Mouse (Mus musculus): ENCODE measurements at regions not wholly inside any gene's neighbourhood (a gene's known extent, or its start where the extent isn't known, plus 50 kb on each side); places are given as distances from the start of the nearest gene placed in this dataset.

DNA sequence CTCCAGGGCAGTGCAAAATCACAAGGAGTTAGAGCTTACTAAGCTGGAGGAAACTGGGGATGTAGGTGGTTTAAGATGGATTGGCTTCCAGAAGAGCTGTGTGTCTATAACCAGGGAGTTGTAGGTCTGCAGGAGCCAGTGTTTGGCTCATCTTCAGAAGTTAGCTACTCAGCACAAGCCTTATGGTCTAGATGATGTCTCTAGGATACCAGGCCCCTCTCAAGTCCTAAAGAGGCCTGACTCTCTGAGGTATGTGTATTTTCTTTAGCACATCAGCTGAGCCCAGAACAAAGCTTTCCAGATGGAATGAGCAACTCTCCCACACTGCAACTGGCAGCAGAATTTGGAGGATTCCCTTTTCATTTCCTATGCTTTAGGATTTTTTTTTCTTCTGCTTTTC is 680.3 kb downstream of the Bcl11a start:
- Histone ChIP-seq H3K36me3 (replicated peaks; ENCODE audit: low read length) (no peaks in the 10 kb centered on the region), H3K27me3 (replicated peaks) (no peaks in the 10 kb centered on the region), H3K9me3 (no peaks in the 10 kb centered on the region), H3K4me1 (no peaks in the 10 kb centered on the region), H3K4me3 (replicated peaks) (no peak overlapping the region)
- TF ChIP-seq FLI1 (IDR thresholded peaks at IDR 0.05; ENCODE audit: low read length) (no peak), GATA1 (IDR thresholded peaks at IDR 0.05; ENCODE audit: borderline replicate concordance, low read length) (no peak)

DNA sequence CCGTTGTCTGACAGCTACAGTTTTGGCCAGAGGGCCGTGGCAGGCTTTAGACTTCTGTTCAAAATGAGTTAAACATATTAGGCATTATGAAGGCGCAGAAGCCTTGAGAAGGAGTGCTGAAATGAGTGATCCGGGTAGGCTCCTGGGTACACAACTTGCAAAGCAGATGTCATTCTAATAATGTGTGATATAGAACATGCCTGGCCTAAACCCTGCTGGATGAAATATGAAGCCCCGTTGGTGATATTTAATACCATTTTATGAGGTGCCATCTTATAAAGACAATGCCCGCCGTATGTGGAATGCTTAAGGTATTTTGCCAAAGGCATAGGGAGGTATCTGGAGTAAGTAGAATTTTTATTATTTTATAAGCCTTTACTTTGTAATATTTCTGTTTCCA is 705.6 kb downstream of the Bcl11a start:
- Histone ChIP-seq H3K27me3 (replicated peaks) (no peaks in the 10 kb centered on the region), H3K9me3 (peaks cover 7% of the 10 kb centered on the region), H3K4me1 (no peaks in the 10 kb centered on the region), H3K36me3 (replicated peaks; ENCODE audit: low read length) (no peaks in the 10 kb centered on the region), H3K4me3 (replicated peaks) (no peak overlapping the region)
- no peak for TF ChIP-seq FLI1 (IDR thresholded peaks at IDR 0.05; ENCODE audit: low read length)
- TF ChIP-seq GATA1 (IDR thresholded peaks at IDR 0.05; ENCODE audit: borderline replicate concordance, low read length) = no peak

DNA sequence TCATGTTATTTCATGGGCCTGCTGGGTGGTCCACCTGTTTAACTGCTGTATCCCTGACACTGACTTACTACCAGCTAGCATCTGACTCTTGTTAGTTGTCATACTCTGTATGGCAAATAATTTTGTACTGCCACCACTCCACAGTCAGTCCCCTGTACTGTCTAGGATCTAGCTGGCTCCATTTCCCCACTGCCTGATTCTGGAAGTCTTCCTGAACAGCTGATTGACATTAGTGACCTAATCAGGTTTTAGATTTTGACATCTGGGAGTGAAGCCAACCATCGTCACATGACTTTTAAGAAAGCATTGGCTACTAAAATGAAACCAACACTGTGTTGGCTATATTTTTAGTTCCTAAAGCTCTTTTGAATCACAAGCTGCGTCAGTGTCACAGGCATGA is 711.3 kb downstream of the Bcl11a start:
- Histone ChIP-seq H3K4me1 (no peaks in the 10 kb centered on the region), H3K36me3 (replicated peaks; ENCODE audit: low read length) (no peaks in the 10 kb centered on the region), H3K9me3 (peaks cover 7% of the 10 kb centered on the region), H3K27me3 (replicated peaks) (no peaks in the 10 kb centered on the region), H3K4me3 (replicated peaks) (no peak overlapping the region)
- no peak for TF ChIP-seq FLI1 (IDR thresholded peaks at IDR 0.05; ENCODE audit: low read length)
- TF ChIP-seq GATA1 (IDR thresholded peaks at IDR 0.05; ENCODE audit: borderline replicate concordance, low read length) = no peak

DNA sequence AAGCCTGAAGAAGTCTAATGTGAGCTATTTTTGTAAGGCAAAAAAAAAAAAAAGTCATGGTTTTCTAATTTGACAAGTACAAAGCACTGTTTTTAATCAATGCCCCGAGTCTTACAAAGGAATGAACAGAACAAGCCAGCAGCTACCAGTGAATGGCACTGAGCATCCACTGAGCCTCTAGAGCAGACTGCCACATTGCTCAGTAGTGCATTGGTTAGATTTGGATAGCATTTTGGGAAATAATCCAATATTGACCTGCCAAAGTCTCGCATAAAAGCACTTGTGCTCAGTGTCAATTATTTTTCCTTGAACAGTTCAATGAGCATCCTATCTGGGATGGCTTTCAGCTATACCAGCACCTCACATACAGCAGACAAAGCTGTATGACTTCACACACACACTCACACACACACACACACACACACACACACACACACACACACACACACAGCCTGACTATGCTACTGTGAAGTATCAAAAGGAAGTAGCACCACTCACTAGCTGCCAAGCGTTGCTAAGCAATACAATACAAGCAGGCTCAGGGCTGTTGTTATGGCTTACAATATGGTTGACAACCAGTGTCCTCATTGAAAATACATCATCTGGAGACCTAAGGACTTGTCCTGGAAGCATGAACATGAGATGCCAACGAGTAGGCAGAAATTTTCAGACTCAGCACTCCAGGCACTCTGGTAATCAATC is 717.8 kb downstream of the Bcl11a start:
- Histone ChIP-seq H3K36me3 (replicated peaks; ENCODE audit: low read length) (no peaks in the 10 kb centered on the region), H3K9me3 (no peaks in the 10 kb centered on the region), H3K27me3 (replicated peaks) (no peaks in the 10 kb centered on the region), H3K4me3 (replicated peaks) (no peak overlapping the region), H3K4me1 (no peaks in the 10 kb centered on the region)
- TF ChIP-seq GATA1 (IDR thresholded peaks at IDR 0.05; ENCODE audit: borderline replicate concordance, low read length) (no peak), FLI1 (IDR thresholded peaks at IDR 0.05; ENCODE audit: low read length) (no peak)

DNA sequence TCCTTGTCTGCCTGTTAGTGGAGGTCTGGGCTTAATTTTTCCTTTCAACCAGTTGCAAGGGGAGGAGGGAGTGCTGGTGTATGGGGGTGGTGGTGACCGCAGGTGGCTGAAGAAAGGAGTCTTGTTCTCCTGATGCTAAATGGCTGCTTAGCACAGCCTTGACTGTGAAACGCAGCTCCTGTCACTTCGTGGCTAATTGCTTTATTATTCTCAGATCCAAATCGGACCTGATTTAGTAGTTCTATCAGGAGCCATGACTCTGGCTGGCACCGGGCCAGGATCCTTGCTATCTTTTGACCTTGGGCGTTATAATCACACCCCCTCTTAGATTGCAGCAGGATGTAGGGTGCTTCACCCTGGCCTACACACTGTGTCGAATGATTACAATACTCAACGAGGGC is 726.8 kb downstream of the Bcl11a start:
- no peaks in the 10 kb centered on the region for H3K9me3 ChIP-seq
- H3K4me1 ChIP-seq = no peaks in the 10 kb centered on the region
- no peaks in the 10 kb centered on the region for H3K36me3 ChIP-seq (replicated peaks; ENCODE audit: low read length)
- no peaks in the 10 kb centered on the region for H3K27me3 ChIP-seq (replicated peaks)
- no peak overlapping the region for H3K4me3 ChIP-seq (replicated peaks)
- TF ChIP-seq FLI1 (IDR thresholded peaks at IDR 0.05; ENCODE audit: low read length) = no peak
- TF ChIP-seq GATA1 (IDR thresholded peaks at IDR 0.05; ENCODE audit: borderline replicate concordance, low read length) = no peak

DNA sequence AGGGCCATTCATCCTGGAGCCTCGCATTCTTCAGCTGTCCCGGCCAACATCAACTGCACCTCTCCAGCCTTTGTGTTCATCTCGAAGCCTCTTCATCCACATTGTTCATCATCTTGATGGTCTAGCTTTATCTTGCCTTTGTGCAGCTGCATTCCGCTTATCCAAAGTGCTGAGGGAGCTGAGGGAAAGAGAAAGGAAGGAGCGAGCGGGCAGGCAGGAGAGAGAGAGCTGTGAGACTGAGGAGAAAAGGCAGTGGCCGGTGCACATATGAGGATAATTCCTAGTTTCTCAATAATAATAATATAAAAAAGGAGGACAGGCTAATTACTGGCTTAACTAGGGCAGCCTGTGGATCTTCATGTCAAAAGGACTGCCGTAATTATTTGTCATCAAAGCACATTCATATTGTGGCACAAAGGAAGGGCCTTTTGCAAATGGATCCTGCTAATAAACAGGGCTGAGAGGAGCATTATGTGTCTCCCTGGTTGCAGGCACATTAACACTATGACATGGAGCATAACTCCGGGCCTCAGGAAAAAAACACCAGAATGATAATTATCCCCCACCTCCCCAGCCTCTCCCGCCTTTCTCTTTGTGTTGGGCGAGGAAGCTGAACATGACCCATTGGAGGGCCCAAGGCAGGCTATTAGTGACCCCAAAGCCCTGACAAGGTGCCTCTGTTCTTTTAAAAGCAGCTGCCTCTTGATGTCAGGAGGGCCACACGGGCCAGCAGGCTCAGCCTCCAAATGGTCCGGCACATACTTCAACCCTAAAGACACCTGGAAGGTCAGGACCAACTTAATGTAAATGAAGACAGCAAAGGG is 751.9 kb downstream of the Bcl11a start:
- H3K4me1 ChIP-seq = no peaks in the 10 kb centered on the region
- no peaks in the 10 kb centered on the region for H3K9me3 ChIP-seq
- TF ChIP-seq FLI1 (IDR thresholded peaks at IDR 0.05; ENCODE audit: low read length) = no peak
- no peak for TF ChIP-seq GATA1 (IDR thresholded peaks at IDR 0.05; ENCODE audit: borderline replicate concordance, low read length)
- H3K27me3 ChIP-seq (replicated peaks) = no peaks in the 10 kb centered on the region
- no peaks in the 10 kb centered on the region for H3K36me3 ChIP-seq (replicated peaks; ENCODE audit: low read length)
- H3K4me3 ChIP-seq (replicated peaks) = no peak overlapping the region

DNA sequence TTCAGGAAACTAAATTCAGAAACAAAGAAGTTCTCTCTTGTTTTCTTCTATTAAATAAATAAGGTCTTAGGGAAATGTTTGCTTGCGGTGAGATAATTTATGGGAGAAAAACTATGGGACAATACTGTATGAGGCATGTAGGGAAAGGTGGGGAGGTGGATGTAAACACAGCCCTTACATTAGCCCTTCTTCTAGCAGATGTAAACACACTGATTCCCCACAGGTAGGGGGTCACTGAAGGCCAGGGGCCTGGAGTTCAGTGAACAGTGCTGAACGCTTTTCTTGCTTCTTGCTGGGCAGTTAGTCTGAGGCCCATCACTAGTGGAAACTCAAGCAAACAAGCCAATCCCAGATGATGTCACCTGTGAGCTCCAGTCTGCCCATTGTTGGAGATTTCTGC is 752.6 kb downstream of the Bcl11a start:
- TF ChIP-seq FLI1 (IDR thresholded peaks at IDR 0.05; ENCODE audit: low read length) (no peak), GATA1 (IDR thresholded peaks at IDR 0.05; ENCODE audit: borderline replicate concordance, low read length) (no peak)
- no peak overlapping the region for H3K4me3 ChIP-seq (replicated peaks)

DNA sequence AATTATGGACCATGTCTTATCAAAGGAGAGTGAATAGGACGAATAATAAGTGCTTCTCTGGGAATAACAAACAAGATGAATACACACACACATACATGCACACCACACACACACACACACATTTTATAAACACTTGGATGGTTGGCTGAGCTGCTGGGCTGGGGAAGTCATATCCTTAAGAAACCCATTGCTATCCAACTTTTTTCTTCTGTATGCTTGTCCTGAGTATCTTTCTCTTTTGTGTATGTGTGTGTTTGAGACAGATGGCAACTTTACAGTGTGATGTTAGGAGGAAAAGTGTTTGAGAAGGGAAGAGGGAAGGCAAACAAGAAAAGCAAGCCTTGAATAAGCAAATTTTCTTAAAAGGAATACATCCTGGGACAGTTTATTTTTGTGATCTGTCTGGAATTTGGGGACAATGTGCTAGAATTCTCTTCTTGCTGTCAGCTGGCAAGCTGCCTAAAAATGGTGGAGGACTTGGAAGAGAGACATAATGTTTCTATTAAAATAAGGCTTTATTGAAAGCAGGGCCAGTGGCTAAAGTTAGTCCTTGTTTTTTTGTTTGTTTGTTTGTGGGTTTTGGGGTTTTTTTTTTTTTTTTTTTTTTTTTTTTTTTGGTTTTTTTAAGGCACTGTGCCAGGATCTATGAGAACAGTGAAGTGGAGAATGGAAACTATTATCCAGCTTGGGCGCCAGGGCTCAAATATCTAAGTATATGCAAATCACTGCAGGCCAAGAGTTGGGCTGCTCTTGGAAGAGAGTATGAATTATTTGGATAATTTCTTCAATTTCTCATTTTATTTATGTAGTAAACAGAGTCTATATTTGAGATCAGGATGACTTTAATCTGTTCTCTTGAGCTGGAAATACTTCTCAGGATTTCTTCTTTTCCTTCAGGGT is 766.2 kb downstream of the Bcl11a start:
- Histone ChIP-seq H3K9me3 (no peaks in the 10 kb centered on the region), H3K27me3 (replicated peaks) (no peaks in the 10 kb centered on the region), H3K36me3 (replicated peaks; ENCODE audit: low read length) (no peaks in the 10 kb centered on the region), H3K4me1 (no peaks in the 10 kb centered on the region), H3K4me3 (replicated peaks) (no peak overlapping the region)
- no peak for TF ChIP-seq FLI1 (IDR thresholded peaks at IDR 0.05; ENCODE audit: low read length)

More for the DNA sequence above, 752.6 kb downstream of the Bcl11a start:
- H3K9me3 ChIP-seq = no peaks in the 10 kb centered on the region
- no peaks in the 10 kb centered on the region for H3K4me1 ChIP-seq
- H3K27me3 ChIP-seq (replicated peaks) = no peaks in the 10 kb centered on the region
- no peaks in the 10 kb centered on the region for H3K36me3 ChIP-seq (replicated peaks; ENCODE audit: low read length)

DNA sequence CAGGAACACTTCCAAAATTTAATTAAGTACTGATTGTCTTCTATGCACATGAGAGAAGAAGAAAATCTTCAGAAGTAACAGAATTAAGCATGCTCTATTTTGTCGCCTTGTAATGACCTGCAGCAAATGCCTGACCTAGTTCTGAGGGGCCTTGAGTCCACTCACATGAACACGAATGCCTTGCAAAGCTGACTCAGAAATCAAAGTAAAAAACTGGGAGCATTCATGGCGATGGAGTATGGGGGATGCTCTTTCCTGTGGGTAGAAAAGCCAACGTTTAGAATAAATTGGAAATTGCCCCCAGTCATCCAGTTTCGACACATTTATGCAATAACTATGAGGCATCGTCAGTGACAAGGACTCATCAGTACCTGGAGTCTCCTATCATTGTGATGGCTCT is 779.1 kb downstream of the Bcl11a start:
- Histone ChIP-seq H3K4me1 (no peaks in the 10 kb centered on the region), H3K4me3 (replicated peaks) (no peak overlapping the region), H3K27me3 (replicated peaks) (no peaks in the 10 kb centered on the region), H3K36me3 (replicated peaks; ENCODE audit: low read length) (no peaks in the 10 kb centered on the region), H3K9me3 (peaks cover 9% of the 10 kb centered on the region)
- no peak for TF ChIP-seq FLI1 (IDR thresholded peaks at IDR 0.05; ENCODE audit: low read length)
- TF ChIP-seq GATA1 (IDR thresholded peaks at IDR 0.05; ENCODE audit: borderline replicate concordance, low read length) = no peak

Data from megakaryocyte, embryonic 14.5 days (primary cell).